16 mouse cellular contexts compared by ENCODE assay signal in genomic region chr4:125809446-125810108, GRCm38 (mm10).
DNase-seq lines count a peak whose midpoint lies in the region; ATAC-seq and TF ChIP-seq lines count a peak whose summit lies in the region.
"Had no signal": no experiment of that assay in that cellular context is flagged by ENCODE, and none has a peak within 500 bp of the region (broad histone marks: within the 10 kb centered on the region; RNA-seq: fewer than 3 reads in every experiment).

No protein-coding gene starts in this region.

- TF ChIP-seq CTCF in kidney, postnatal 0 days (IDR thresholded peaks at IDR 0.05; ENCODE audit: low read depth): no peak

- H3K27me3 ChIP-seq in kidney, postnatal 0 days (ENCODE audit: insufficient read depth, low read length): no peaks in the 10 kb centered on the region
- H3K27me3 ChIP-seq in embryonic facial prominence, embryonic 10.5 days (replicated peaks; ENCODE audit: low read depth, poor library complexity, severe bottlenecking): no peaks in the 10 kb centered on the region
- no peaks in the 10 kb centered on the region for H3K27me3 ChIP-seq in hindbrain, embryonic 15.5 days
- H3K27me3 ChIP-seq in neural tube, embryonic 14.5 days (ENCODE audit: control insufficient read depth, insufficient read depth, low read length): no peaks in the 10 kb centered on the region

- H3K4me3 ChIP-seq in kidney, postnatal 0 days (replicated peaks; ENCODE audit: low read depth, low read length): no peak overlapping the region
- H3K4me3 ChIP-seq in embryonic facial prominence, embryonic 10.5 days: no peak overlapping the region
- H3K4me3 ChIP-seq in hindbrain, embryonic 15.5 days: no peak overlapping the region
- H3K4me3 ChIP-seq in neural tube, embryonic 14.5 days (ENCODE audit: low read depth, low read length): no peak overlapping the region
- H3K4me3 ChIP-seq: gastrocnemius, adult 2 months had no signal

- no peak overlapping the region for H3K4me2 ChIP-seq in kidney, postnatal 0 days (ENCODE audit: low read length)
- no peak overlapping the region for H3K4me2 ChIP-seq in hindbrain, embryonic 15.5 days
- H3K4me2 ChIP-seq in neural tube, embryonic 14.5 days (ENCODE audit: low read depth, low read length): no peak overlapping the region
- H3K4me2 ChIP-seq: liver, embryonic 11.5 days; lung, embryonic 14.5 days had no signal

- H3K9ac ChIP-seq in kidney, postnatal 0 days (ENCODE audit: low read depth, low read length): no peak overlapping the region
- no peak overlapping the region for H3K9ac ChIP-seq in hindbrain, embryonic 15.5 days
- H3K9ac ChIP-seq in neural tube, embryonic 14.5 days (replicated peaks; ENCODE audit: low read depth, low read length): no peak overlapping the region
- H3K9ac ChIP-seq: lung, embryonic 14.5 days had no signal

- WGBS in kidney, postnatal 0 days: 8% methylated on average over 8 of the region's 9 CpGs
- WGBS in embryonic facial prominence, embryonic 10.5 days: 34% methylated on average over 9 of the region's 9 CpGs
- WGBS in hindbrain, embryonic 15.5 days: 15% methylated on average over 9 of the region's 9 CpGs
- WGBS in neural tube, embryonic 14.5 days: 6% methylated on average over 8 of the region's 9 CpGs

- no peaks in the 10 kb centered on the region for H3K9me3 ChIP-seq in kidney, postnatal 0 days (replicated peaks; ENCODE audit: low read length)
- peaks cover 2% of the 10 kb centered on the region; the same call in 1 of the 2 replicates for H3K9me3 ChIP-seq in embryonic facial prominence, embryonic 10.5 days
- no peaks in the 10 kb centered on the region for H3K9me3 ChIP-seq in hindbrain, embryonic 15.5 days
- H3K9me3 ChIP-seq in neural tube, embryonic 14.5 days (ENCODE audit: control insufficient read depth, low read length): no peaks in the 10 kb centered on the region

- peak; percentile 11 for DNase-seq in kidney, postnatal 0 days (ENCODE audit: low spot score)
- DNase-seq in kidney, adult 9 months: no peak
- peak; percentile 10 for DNase-seq in embryonic facial prominence, embryonic 10.5 days (ENCODE audit: low spot score)
- no peak for DNase-seq in urinary bladder, postnatal 25 days (ENCODE audit: low spot score)
- DNase-seq: adrenal gland, postnatal 10 days; cerebellum, adult 8-10 months; gastrocnemius, adult 2 months; heart, adult 18-20 months; kidney, postnatal 14 days; lung, embryonic 14.5 days; right cerebral cortex, postnatal 14 days had no signal

- ATAC-seq in kidney, postnatal 0 days (replicated peaks; ENCODE audit: low FRiP score, low read depth): no peak
- ATAC-seq in hindbrain, embryonic 15.5 days (ENCODE audit: low FRiP score, low read depth): 0 out of 2 replicates have a peak, but pooled peaks have one; percentile 48
- ATAC-seq in neural tube, embryonic 14.5 days (ENCODE audit: low read depth): peak; percentile 75; the same call in 1 of the 2 replicates
- no peak for ATAC-seq in cerebellum, adult (ENCODE audit: insufficient number of reproducible peaks, low FRiP score, low TSS enrichment)
- ATAC-seq: CD4-positive, CD25-positive, alpha-beta regulatory T cell, adult 4 months had no signal

- no peaks in the 10 kb centered on the region for H3K4me1 ChIP-seq in kidney, postnatal 0 days (replicated peaks; ENCODE audit: insufficient read depth, low read length)
- peaks cover 16% of the 10 kb centered on the region for H3K4me1 ChIP-seq in embryonic facial prominence, embryonic 10.5 days
- H3K4me1 ChIP-seq in hindbrain, embryonic 15.5 days (replicated peaks): peaks cover 9% of the 10 kb centered on the region; the same call in 1 of the 2 replicates
- H3K4me1 ChIP-seq in neural tube, embryonic 14.5 days (ENCODE audit: control insufficient read depth, insufficient read depth, low read length): peaks cover 4% of the 10 kb centered on the region; the same call in 1 of the 2 replicates

- H3K36me3 ChIP-seq in kidney, postnatal 0 days (ENCODE audit: insufficient read depth, low read length): no peaks in the 10 kb centered on the region
- H3K36me3 ChIP-seq in embryonic facial prominence, embryonic 10.5 days (replicated peaks): no peaks in the 10 kb centered on the region
- H3K36me3 ChIP-seq in hindbrain, embryonic 15.5 days: no peaks in the 10 kb centered on the region
- H3K36me3 ChIP-seq in neural tube, embryonic 14.5 days (ENCODE audit: control insufficient read depth, insufficient read depth, low read length): no peaks in the 10 kb centered on the region

- no peak overlapping the region for H3K27ac ChIP-seq in kidney, postnatal 0 days
- no peak overlapping the region for H3K27ac ChIP-seq in embryonic facial prominence, embryonic 10.5 days (replicated peaks)
- H3K27ac ChIP-seq in hindbrain, embryonic 15.5 days (replicated peaks): no peak overlapping the region; the same call in 1 of the 2 replicates
- no peak overlapping the region for H3K27ac ChIP-seq in neural tube, embryonic 14.5 days (ENCODE audit: low read depth, low read length)
- H3K27ac ChIP-seq: gastrocnemius, adult 2 months had no signal

Comparison
In these comparisons a context has a peak if more than half of its experiments do, and no peak if none do; other contexts are left out.
1. DNase-seq: peak in kidney, postnatal 0 days (single experiment) and embryonic facial prominence, embryonic 10.5 days (single experiment); none in kidney, adult 9 months (single experiment) and urinary bladder, postnatal 25 days (single experiment).
2. ATAC-seq: peak in hindbrain, embryonic 15.5 days (single experiment) and neural tube, embryonic 14.5 days (single experiment); none in kidney, postnatal 0 days (single experiment) and cerebellum, adult (single experiment).